Mouse (Mus musculus) liver, embryonic 14.5 days (tissue): ENCODE measurements around the gene Slc43a2.

ENCODE experiments used
- CTCF ChIP-seq: IDR thresholded peaks from 2 replicates; pipeline ENCODE4 v1.5.1; 2016; ENCODE audit warnings: antibody characterized with exemption, low read depth, control low read depth
- EP300 ChIP-seq: IDR thresholded peaks from 2 replicates; pipeline ENCODE4 v1.6.1; 2016; ENCODE audit warnings: antibody characterized with exemption, low read depth

DNA sequence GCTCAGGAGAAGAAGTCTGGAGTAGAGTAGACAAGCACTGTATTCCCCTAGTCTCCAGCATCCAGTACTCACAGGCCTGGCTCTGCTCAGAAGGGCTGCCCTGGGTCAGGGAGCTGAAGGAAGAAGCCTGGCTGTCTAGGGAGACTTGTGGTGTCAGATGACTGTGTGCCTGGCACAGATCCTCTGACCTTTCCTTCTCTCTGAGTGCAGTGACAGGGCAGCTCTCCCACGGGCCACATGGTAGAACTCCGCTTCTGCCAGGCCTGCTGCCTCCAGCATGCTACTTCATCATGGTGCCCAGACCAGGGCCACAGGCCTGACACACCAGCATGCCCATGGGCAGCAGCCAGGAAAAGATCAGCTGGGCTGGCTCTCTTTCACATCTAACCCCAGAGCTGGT is 34.4 kb downstream of the Slc43a2 start:
- TF ChIP-seq CTCF: no peak
- TF ChIP-seq EP300: no peak
